Mouse (Mus musculus): ENCODE measurements around the gene Olfr1294. TPM values are rescaled to one million over a fixed set of nuclear protein-coding genes. Genes with fewer than 3 reads are reported as not detected.

Gene Olfr1294
- not detected in 2 replicates for polyA plus RNA-seq (2012; rRNA removed)

GRCm38 (mm10) chr2:111540191-111540590 lies at the start of gene Olfr1294:
Olfr1294 (minus strand) TSS chr2:111540291.
- H3K27ac ChIP-seq (ENCODE audit: control insufficient read depth, insufficient read depth, low read depth, low read length): no peak within 1 kb of the TSS
- H3K4me1 ChIP-seq (ENCODE audit: control insufficient read depth, insufficient read depth, low read length): no peaks in the 10 kb centered on the region
- TF ChIP-seq POLR2A (IDR thresholded peaks at IDR 0.05; ENCODE audit: control insufficient read depth, low read depth, low read length): no peak
- no peak for TF ChIP-seq CTCF (IDR thresholded peaks at IDR 0.05; ENCODE audit: control insufficient read depth, insufficient read depth, insufficient replicate concordance, low read depth, low read length)
- H3K36me3 ChIP-seq (ENCODE audit: control insufficient read depth, insufficient read depth, low read length): no peaks in the 10 kb centered on the region
- no peaks in the 10 kb centered on the region for H3K27me3 ChIP-seq (ENCODE audit: control insufficient read depth, insufficient read depth, low read length)
- no peak within 1 kb of the TSS for H3K4me3 ChIP-seq (ENCODE audit: control insufficient read depth, low read depth, low read length)

GRCm38 (mm10) chr2:111569581-111569980 lies 29.5 kb upstream of the Olfr1294 start, which contains the start of gene Olfr1295:
Olfr1295 (minus strand) TSS chr2:111569681.
- H3K4me3 ChIP-seq (ENCODE audit: control insufficient read depth, low read depth, low read length): no peak within 1 kb of the TSS
- no peaks in the 10 kb centered on the region for H3K27me3 ChIP-seq (ENCODE audit: control insufficient read depth, insufficient read depth, low read length)
- TF ChIP-seq POLR2A (IDR thresholded peaks at IDR 0.05; ENCODE audit: control insufficient read depth, low read depth, low read length) (no peak), CTCF (IDR thresholded peaks at IDR 0.05; ENCODE audit: control insufficient read depth, insufficient read depth, insufficient replicate concordance, low read depth, low read length) (no peak)
- H3K36me3 ChIP-seq (ENCODE audit: control insufficient read depth, insufficient read depth, low read length): no peaks in the 10 kb centered on the region
- no peak within 1 kb of the TSS for H3K27ac ChIP-seq (ENCODE audit: control insufficient read depth, insufficient read depth, low read depth, low read length)
- H3K4me1 ChIP-seq (ENCODE audit: control insufficient read depth, insufficient read depth, low read length): no peaks in the 10 kb centered on the region

- Histone ChIP-seq H3K27me3 (ENCODE audit: control insufficient read depth, insufficient read depth, low read length) (no peaks in the 10 kb centered on the region), H3K36me3 (ENCODE audit: control insufficient read depth, insufficient read depth, low read length) (no peaks in the 10 kb centered on the region), H3K27ac (ENCODE audit: control insufficient read depth, insufficient read depth, low read depth, low read length) (no peak within 1 kb of the TSS), H3K4me1 (ENCODE audit: control insufficient read depth, insufficient read depth, low read length) (no peaks in the 10 kb centered on the region), H3K4me3 (ENCODE audit: control insufficient read depth, low read depth, low read length) (no peak within 1 kb of the TSS)
- TF ChIP-seq POLR2A (IDR thresholded peaks at IDR 0.05; ENCODE audit: control insufficient read depth, low read depth, low read length) (no peak), CTCF (IDR thresholded peaks at IDR 0.05; ENCODE audit: control insufficient read depth, insufficient read depth, insufficient replicate concordance, low read depth, low read length) (no peak)
Measured at GRCm38 (mm10) chr2:111524903-111525302, 15.2 kb downstream of the Olfr1294 start, which contains the start of gene Olfr1293-ps. Olfr1293-ps (plus strand) TSS chr2:111525203.

GRCm38 (mm10) chr2:111517451-111517850 lies 22.6 kb downstream of the Olfr1294 start:
- Histone ChIP-seq H3K4me3 (ENCODE audit: control insufficient read depth, low read depth, low read length) (no peak overlapping the region), H3K4me1 (ENCODE audit: control insufficient read depth, insufficient read depth, low read length) (no peaks in the 10 kb centered on the region), H3K27me3 (ENCODE audit: control insufficient read depth, insufficient read depth, low read length) (no peaks in the 10 kb centered on the region), H3K36me3 (ENCODE audit: control insufficient read depth, insufficient read depth, low read length) (no peaks in the 10 kb centered on the region), H3K27ac (ENCODE audit: control insufficient read depth, insufficient read depth, low read depth, low read length) (no peak overlapping the region)
- TF ChIP-seq POLR2A (IDR thresholded peaks at IDR 0.05; ENCODE audit: control insufficient read depth, low read depth, low read length): no peak
- no peak for TF ChIP-seq CTCF (IDR thresholded peaks at IDR 0.05; ENCODE audit: control insufficient read depth, insufficient read depth, insufficient replicate concordance, low read depth, low read length)

- Histone ChIP-seq H3K27ac (ENCODE audit: control insufficient read depth, insufficient read depth, low read depth, low read length) (no peak within 1 kb of the TSS), H3K27me3 (ENCODE audit: control insufficient read depth, insufficient read depth, low read length) (no peaks in the 10 kb centered on the region), H3K4me3 (ENCODE audit: control insufficient read depth, low read depth, low read length) (no peak within 1 kb of the TSS), H3K4me1 (ENCODE audit: control insufficient read depth, insufficient read depth, low read length) (no peaks in the 10 kb centered on the region), H3K36me3 (ENCODE audit: control insufficient read depth, insufficient read depth, low read length) (no peaks in the 10 kb centered on the region)
- TF ChIP-seq CTCF (IDR thresholded peaks at IDR 0.05; ENCODE audit: control insufficient read depth, insufficient read depth, insufficient replicate concordance, low read depth, low read length) (no peak), POLR2A (IDR thresholded peaks at IDR 0.05; ENCODE audit: control insufficient read depth, low read depth, low read length) (no peak)
Measured at GRCm38 (mm10) chr2:111496880-111497279, 43.2 kb downstream of the Olfr1294 start, which contains the start of gene Olfr1291-ps1. Olfr1291-ps1 (plus strand) TSS chr2:111497180.

- H3K4me3 ChIP-seq (ENCODE audit: control insufficient read depth, low read depth, low read length): no peak within 1 kb of the TSS
- TF ChIP-seq POLR2A (IDR thresholded peaks at IDR 0.05; ENCODE audit: control insufficient read depth, low read depth, low read length): no peak
- no peak for TF ChIP-seq CTCF (IDR thresholded peaks at IDR 0.05; ENCODE audit: control insufficient read depth, insufficient read depth, insufficient replicate concordance, low read depth, low read length)
- H3K36me3 ChIP-seq (ENCODE audit: control insufficient read depth, insufficient read depth, low read length): no peaks in the 10 kb centered on the region
Measured at GRCm38 (mm10) chr2:111493729-111494128, 46.4 kb downstream of the Olfr1294 start, which contains the start of gene Olfr1290. Olfr1290 (minus strand) TSS chr2:111493829.

More at GRCm38 (mm10) chr2:111493729-111494128, 46.4 kb downstream of the Olfr1294 start, which contains the start of gene Olfr1290:
- Histone ChIP-seq H3K27me3 (ENCODE audit: control insufficient read depth, insufficient read depth, low read length) (no peaks in the 10 kb centered on the region), H3K27ac (ENCODE audit: control insufficient read depth, insufficient read depth, low read depth, low read length) (no peak within 1 kb of the TSS), H3K4me1 (ENCODE audit: control insufficient read depth, insufficient read depth, low read length) (no peaks in the 10 kb centered on the region)

Other genes with a start within 250 kb of the Olfr1294 start
- 0.16 and 0.20 TPM in 2 replicates for gene Olfr1279, start 239.7 kb downstream of the Olfr1294 start, polyA plus RNA-seq (2012; rRNA removed)
- gene Olfr1280, start 226.3 kb downstream of the Olfr1294 start, polyA plus RNA-seq (2012; rRNA removed): 1.0 and 1.2 TPM in 2 replicates
- gene Olfr1281, start 213.8 kb downstream of the Olfr1294 start, polyA plus RNA-seq (2012; rRNA removed): 0.06 and 0.19 TPM in 2 replicates
- gene Olfr1282, start 204.2 kb downstream of the Olfr1294 start, polyA plus RNA-seq (2012; rRNA removed): not detected in 2 replicates
- gene Olfr1283, start 173.5 kb downstream of the Olfr1294 start, polyA plus RNA-seq (2012; rRNA removed): not detected in 2 replicates
- not detected in 2 replicates for gene Olfr1284, start 164.8 kb downstream of the Olfr1294 start, polyA plus RNA-seq (2012; rRNA removed)
- not detected in 2 replicates for gene Olfr1286, start 117.2 kb downstream of the Olfr1294 start, polyA plus RNA-seq (2012; rRNA removed)
- gene Olfr1287, start 91.1 kb downstream of the Olfr1294 start, polyA plus RNA-seq (2012; rRNA removed): not detected in 2 replicates
- gene Olfr1288, start 66.2 kb downstream of the Olfr1294 start, polyA plus RNA-seq (2012; rRNA removed): not detected in 2 replicates
- gene Olfr1289, start 59.5 kb downstream of the Olfr1294 start, polyA plus RNA-seq (2012; rRNA removed): 0.07 TPM in 1 of 2 replicates, not detected in the other
- not detected in 2 replicates for gene Olfr1290, start 46.5 kb downstream of the Olfr1294 start, polyA plus RNA-seq (2012; rRNA removed)
- not detected in 2 replicates for gene Olfr1291-ps1, start 43.1 kb downstream of the Olfr1294 start, polyA plus RNA-seq (2012; rRNA removed)
- gene Olfr1293-ps, start 15.1 kb downstream of the Olfr1294 start, polyA plus RNA-seq (2012; rRNA removed): not detected in 2 replicates
- gene Olfr1295, start 29.4 kb upstream of the Olfr1294 start, polyA plus RNA-seq (2012; rRNA removed): not detected in 2 replicates
- gene Olfr1297, start 86.2 kb upstream of the Olfr1294 start, polyA plus RNA-seq (2012; rRNA removed): not detected in 2 replicates
- gene Olfr1298, start 108.9 kb upstream of the Olfr1294 start, polyA plus RNA-seq (2012; rRNA removed): not detected in 2 replicates
- not detected in 2 replicates for gene Olfr1299, start 121.1 kb upstream of the Olfr1294 start, polyA plus RNA-seq (2012; rRNA removed)
- gene Olfr1301, start 210.7 kb upstream of the Olfr1294 start, polyA plus RNA-seq (2012; rRNA removed): not detected in 2 replicates
- not detected in 2 replicates for gene Olfr1302, start 237.1 kb upstream of the Olfr1294 start, polyA plus RNA-seq (2012; rRNA removed)

All from testis, adult 2 months (tissue).